In genomic region chr13:73265442-73265841, GRCm38 (mm10) we compare ENCODE assay signal across 8 mouse cellular contexts. TPM values are rescaled to one million over a fixed set of nuclear protein-coding genes. Genes with fewer than 3 reads are reported as not detected.
DNase-seq lines count a peak whose midpoint lies in the region; ATAC-seq lines count a peak whose summit lies in the region.
"Had no signal": no experiment of that assay in that cellular context is flagged by ENCODE, and none has a peak within 500 bp of the region (broad histone marks: within the 10 kb centered on the region; RNA-seq: fewer than 3 reads in every experiment).

No protein-coding gene starts in this region.

- H3K4me1 ChIP-seq in embryonic facial prominence, embryonic 13.5 days = peaks cover 34% of the 10 kb centered on the region
- H3K4me1 ChIP-seq in intestine, embryonic 16.5 days (ENCODE audit: control insufficient read depth, insufficient read depth, low read length) = peaks cover 13% of the 10 kb centered on the region; the same call in 1 of the 2 replicates
- peaks cover 27% of the 10 kb centered on the region for H3K4me1 ChIP-seq in midbrain, embryonic 14.5 days (ENCODE audit: control insufficient read depth, insufficient read depth, low read length)

- no peak overlapping the region for H3K27ac ChIP-seq in embryonic facial prominence, embryonic 13.5 days
- no peak overlapping the region for H3K27ac ChIP-seq in intestine, embryonic 16.5 days (ENCODE audit: low read length)
- H3K27ac ChIP-seq in midbrain, embryonic 14.5 days (replicated peaks; ENCODE audit: low read depth, low read length) = no peak overlapping the region
- H3K27ac ChIP-seq: macrophage had no signal

- peak overlapping the region; percentile 53 for H3K4me2 ChIP-seq in embryonic facial prominence, embryonic 13.5 days
- peak overlapping the region; percentile 61 for H3K4me2 ChIP-seq in intestine, embryonic 16.5 days (ENCODE audit: low read depth, low read length)
- H3K4me2 ChIP-seq in midbrain, embryonic 14.5 days (ENCODE audit: low read length) = peak overlapping the region; percentile 39

- WGBS in embryonic facial prominence, embryonic 13.5 days = 1% methylated on average over 28 of the region's 28 CpGs
- WGBS in intestine, embryonic 16.5 days = 2% methylated on average over 28 of the region's 28 CpGs
- under 1% methylated on average over 28 of the region's 28 CpGs for WGBS in midbrain, embryonic 14.5 days

- no peaks in the 10 kb centered on the region for H3K36me3 ChIP-seq in embryonic facial prominence, embryonic 13.5 days
- H3K36me3 ChIP-seq in intestine, embryonic 16.5 days (ENCODE audit: control insufficient read depth, insufficient read depth, low read length) = no peaks in the 10 kb centered on the region
- H3K36me3 ChIP-seq in midbrain, embryonic 14.5 days (ENCODE audit: control insufficient read depth, insufficient read depth, low read length) = no peaks in the 10 kb centered on the region

- peak; percentile 23; the same call in 1 of the 2 replicates for ATAC-seq in common myeloid progenitor, adult 5-6 weeks (replicated peaks; ENCODE audit: low read depth, poor library complexity, severe bottlenecking)
- 0 out of 2 replicates have a peak, but pooled peaks have one; percentile 15 for ATAC-seq in embryonic facial prominence, embryonic 13.5 days (ENCODE audit: insufficient number of reproducible peaks, insufficient read depth, low FRiP score, low TSS enrichment, low read depth)
- ATAC-seq in intestine, embryonic 16.5 days = peak; percentile 61
- ATAC-seq in midbrain, embryonic 14.5 days (ENCODE audit: low FRiP score, low TSS enrichment) = no peak; the same call in 1 of the 2 replicates
- ATAC-seq in megakaryocyte-erythroid progenitor cell, adult 5-6 weeks (replicated peaks; ENCODE audit: low FRiP score, low TSS enrichment, poor library complexity, severe bottlenecking) = no peak

- H3K27me3 ChIP-seq in embryonic facial prominence, embryonic 13.5 days = peaks cover 100% of the 10 kb centered on the region
- H3K27me3 ChIP-seq in intestine, embryonic 16.5 days (replicated peaks; ENCODE audit: control insufficient read depth, insufficient read depth, low read length) = peaks cover 90% of the 10 kb centered on the region
- H3K27me3 ChIP-seq in midbrain, embryonic 14.5 days (ENCODE audit: control insufficient read depth, insufficient read depth, low read length) = peaks cover 97% of the 10 kb centered on the region

- H3K9ac ChIP-seq in embryonic facial prominence, embryonic 13.5 days = no peak overlapping the region
- peak overlapping the region; percentile 46 for H3K9ac ChIP-seq in intestine, embryonic 16.5 days (ENCODE audit: low read depth, low read length)
- H3K9ac ChIP-seq in midbrain, embryonic 14.5 days (replicated peaks; ENCODE audit: low read length) = no peak overlapping the region

- peak; percentile 70 for DNase-seq in midbrain, embryonic 14.5 days
- DNase-seq in spleen, adult 12 weeks (ENCODE audit: low spot score) = no peak
- no peak for DNase-seq in right cerebral cortex, postnatal 25 days

- peak overlapping the region; percentile 22 for H3K4me3 ChIP-seq in embryonic facial prominence, embryonic 13.5 days
- peak overlapping the region; percentile 37 for H3K4me3 ChIP-seq in intestine, embryonic 16.5 days (ENCODE audit: low read length)
- H3K4me3 ChIP-seq in midbrain, embryonic 14.5 days (replicated peaks; ENCODE audit: low read depth, low read length) = 0 out of 2 replicates have a peak overlapping the region, but pooled peaks have one; percentile 1

- H3K9me3 ChIP-seq in embryonic facial prominence, embryonic 13.5 days = no peaks in the 10 kb centered on the region
- H3K9me3 ChIP-seq in intestine, embryonic 16.5 days (ENCODE audit: control insufficient read depth, low read length) = no peaks in the 10 kb centered on the region
- H3K9me3 ChIP-seq in midbrain, embryonic 14.5 days (ENCODE audit: control insufficient read depth, low read length) = no peaks in the 10 kb centered on the region

RNA-seq across cellular contexts. Expression of gene Irx4, which starts 5.2 kb away (rescaled TPM):
- not detected in 2 replicates for total RNA-seq in common myeloid progenitor, adult 5-6 weeks (2017)
- polyA plus RNA-seq in embryonic facial prominence, embryonic 13.5 days (2015; fragmentation: Nextera tagmentation; extraction: Ambion mirVana) = 11.6 and 13.3 TPM in 2 replicates
- 0.42 and 0.44 TPM in 2 replicates for polyA plus RNA-seq in intestine, embryonic 16.5 days (2015; fragmentation: Nextera tagmentation; extraction: Ambion mirVana)
- 2.3 and 3.0 TPM in 2 replicates for polyA plus RNA-seq in midbrain, embryonic 14.5 days (2014; fragmentation: Nextera tagmentation; extraction: Ambion mirVana)
- not detected in 2 replicates for total RNA-seq in megakaryocyte-erythroid progenitor cell, adult 5-6 weeks (2014; fragmentation: Nextera tagmentation)
- not detected in 2 replicates for total RNA-seq in megakaryocyte-erythroid progenitor cell, adult 5-6 weeks (2017)
- polyA plus RNA-seq: macrophage had no signal

Comparison
In these comparisons a context has a peak if more than half of its experiments do, and no peak if none do; other contexts are left out.
1. ATAC-seq: peak in common myeloid progenitor, adult 5-6 weeks (single experiment), embryonic facial prominence, embryonic 13.5 days (single experiment) and intestine, embryonic 16.5 days (single experiment); none in midbrain, embryonic 14.5 days (single experiment) and megakaryocyte-erythroid progenitor cell, adult 5-6 weeks (single experiment).
2. Peak in every context shown above with its lines, with median percentiles within 50 percentile points of each other: H3K4me2 ChIP-seq and H3K4me3 ChIP-seq.